Mouse (Mus musculus) forebrain, embryonic 13.5 days (tissue): ENCODE results near the gene Prkcz. TPM values are rescaled to one million over a fixed set of nuclear protein-coding genes. Genes with fewer than 3 reads are reported as not detected.
A peak's percentile ranks its signal among the peaks of the same experiment; 100 is the strongest.

Source experiments
- ATAC-seq: fragments of 200-750 bp; cut with Nextera tagmentation; 2 replicates; pipeline ENCODE4 v1.8.0; 2017
- H3K27ac ChIP-seq: fragments of 300-500 bp; sonication (generic); 2 replicates; pipeline ENCODE4 v1.5.1; 2015; ENCODE audit warnings: inconsistent platforms, mild to moderate bottlenecking, moderate library complexity
- H3K27me3 ChIP-seq: fragments of 300-500 bp; sonication (generic); 2 replicates; pipeline ENCODE4 v1.6.1; 2015; ENCODE audit warnings: mild to moderate bottlenecking, inconsistent platforms
- H3K36me3 ChIP-seq: fragments of 300-500 bp; sonication (generic); 2 replicates; pipeline ENCODE4 v1.6.1; 2015; ENCODE audit warnings: mild to moderate bottlenecking, inconsistent platforms; ENCODE audit not compliant: poor library complexity, severe bottlenecking
- H3K4me1 ChIP-seq: fragments of 300-500 bp; sonication (generic); 2 replicates; pipeline ENCODE4 v1.6.1; 2015; ENCODE audit warnings: inconsistent platforms
- H3K4me2 ChIP-seq: fragments of 300-500 bp; sonication (generic); 2 replicates; pipeline ENCODE4 v1.6.1; 2015; ENCODE audit warnings: inconsistent platforms, mild to moderate bottlenecking, moderate library complexity
- H3K4me3 ChIP-seq: fragments of 300-500 bp; sonication (generic); 2 replicates; pipeline ENCODE4 v1.5.1; 2015; ENCODE audit warnings: mild to moderate bottlenecking, inconsistent platforms
- H3K9ac ChIP-seq: fragments of 300-500 bp; sonication (generic); 2 replicates; pipeline ENCODE4 v1.6.1; 2015; ENCODE audit warnings: mild to moderate bottlenecking, inconsistent platforms
- H3K9me3 ChIP-seq: fragments of 300-500 bp; sonication (generic); replicated peaks from 2 replicates; pipeline ENCODE4 v1.6.1; 2016; ENCODE audit warnings: inconsistent platforms
- WGBS: fragments of 180-500 bp; shearing (Covaris S2); methylation state at CpG from one replicate; pipeline ENCODE4 v1.1.7; 2015; 5-methylcytosine and 5-hydroxymethylcytosine counted together
- polyA plus RNA-seq: library from polyadenylated mRNA; unstranded; fragments of >200 nt; fragmentation: Nextera tagmentation; extraction: Ambion mirVana; gene quantifications from 2 replicates; pipeline ENCODE4 v1.2.1, GENCODE M21; 2015

Prkcz gene
- polyA plus RNA-seq, 1 experiment from 2014 or later, result 33.2 TPM

GRCm38 (mm10) chr4:155233878-155234277 lies 127.3 kb downstream of the Prkcz start:
- H3K4me1 ChIP-seq, result peaks cover 42% of the 10 kb centered on the region
- H3K27me3 ChIP-seq, result no peaks in the 10 kb centered on the region
- H3K36me3 ChIP-seq, result no peaks in the 10 kb centered on the region
- no peaks in the 10 kb centered on the region for H3K9me3 ChIP-seq
- H3K4me2 ChIP-seq, result no peak overlapping the region
- no peak overlapping the region for H3K4me3 ChIP-seq
- H3K27ac ChIP-seq, result peak overlapping the region; percentile 97
- peak; percentile 55 for ATAC-seq
- 15% methylated on average over 10 of the region's 10 CpGs for WGBS
- H3K9ac ChIP-seq, result peak overlapping the region; percentile 50

GRCm38 (mm10) chr4:155228461-155228860 lies 132.7 kb downstream of the Prkcz start:
- no peak overlapping the region for H3K9ac ChIP-seq
- no peaks in the 10 kb centered on the region for H3K9me3 ChIP-seq
- no peak overlapping the region for H3K4me3 ChIP-seq
- 83% methylated on average over 5 of the region's 5 CpGs for WGBS
- no peak for ATAC-seq
- peaks cover 7% of the 10 kb centered on the region for H3K27me3 ChIP-seq
- H3K36me3 ChIP-seq, result no peaks in the 10 kb centered on the region
- peaks cover 8% of the 10 kb centered on the region for H3K4me1 ChIP-seq
- no peak overlapping the region for H3K27ac ChIP-seq
- no peak overlapping the region for H3K4me2 ChIP-seq

- no peak overlapping the region for H3K4me2 ChIP-seq
- WGBS, result 93% methylated on average over 4 of the region's 4 CpGs
- H3K36me3 ChIP-seq, result no peaks in the 10 kb centered on the region
- H3K9me3 ChIP-seq, result no peaks in the 10 kb centered on the region
- no peak overlapping the region for H3K4me3 ChIP-seq
- H3K27ac ChIP-seq, result no peak overlapping the region
- peaks cover 7% of the 10 kb centered on the region for H3K27me3 ChIP-seq
- peaks cover 5% of the 10 kb centered on the region for H3K4me1 ChIP-seq
- H3K9ac ChIP-seq, result no peak overlapping the region
- no peak for ATAC-seq
Observed at GRCm38 (mm10) chr4:155227986-155228385, 133.2 kb downstream of the Prkcz start.

GRCm38 (mm10) chr4:155225918-155226317 lies 135.2 kb downstream of the Prkcz start:
- peaks cover 7% of the 10 kb centered on the region for H3K27me3 ChIP-seq
- H3K4me1 ChIP-seq, result peaks cover 15% of the 10 kb centered on the region
- no peak overlapping the region for H3K4me3 ChIP-seq
- H3K27ac ChIP-seq, result no peak overlapping the region
- no peak for ATAC-seq
- 77% methylated on average over 5 of the region's 5 CpGs for WGBS
- peak overlapping the region; percentile 26; the same call in 1 of the 2 replicates for H3K9ac ChIP-seq
- H3K4me2 ChIP-seq, result no peak overlapping the region
- H3K36me3 ChIP-seq, result no peaks in the 10 kb centered on the region
- no peaks in the 10 kb centered on the region for H3K9me3 ChIP-seq

GRCm38 (mm10) chr4:155223594-155224528 lies 137.3 kb downstream of the Prkcz start:
- 33% methylated on average over 20 of the region's 20 CpGs for WGBS
- Histone ChIP-seq H3K4me1 (peaks cover 34% of the 10 kb centered on the region), H3K9ac (peak overlapping the region; percentile 84), H3K9me3 (no peaks in the 10 kb centered on the region), H3K4me3 (peak overlapping the region; percentile 85), H3K27me3 (peaks cover 7% of the 10 kb centered on the region), H3K27ac (peak overlapping the region; percentile 93), H3K4me2 (peak overlapping the region; percentile 100), H3K36me3 (no peaks in the 10 kb centered on the region)
- ATAC-seq, result no peak

- under 1% methylated on average over 70 of the region's 116 CpGs for WGBS
- H3K4me1 ChIP-seq, result peaks cover 43% of the 10 kb centered on the region
- H3K4me3 ChIP-seq, result peak overlapping the region; percentile 85
- no peaks in the 10 kb centered on the region for H3K9me3 ChIP-seq
- peak overlapping the region; percentile 93 for H3K27ac ChIP-seq
- H3K36me3 ChIP-seq, result no peaks in the 10 kb centered on the region
- H3K27me3 ChIP-seq, result peaks cover 7% of the 10 kb centered on the region
- peak; percentile 99 for ATAC-seq
- H3K4me2 ChIP-seq, result peak overlapping the region; percentile 100
- peak overlapping the region; percentile 96 for H3K9ac ChIP-seq
Observed at GRCm38 (mm10) chr4:155222841-155223593, 138.1 kb downstream of the Prkcz start.

- H3K9me3 ChIP-seq, result no peaks in the 10 kb centered on the region
- H3K4me1 ChIP-seq, result peaks cover 48% of the 10 kb centered on the region
- H3K4me2 ChIP-seq, result peak within 1 kb of the TSS; percentile 100
- no peak for ATAC-seq
- 1% methylated on average over 15 of the region's 63 CpGs for WGBS
- H3K27me3 ChIP-seq, result peaks cover 7% of the 10 kb centered on the region
- H3K36me3 ChIP-seq, result no peaks in the 10 kb centered on the region
- peak within 1 kb of the TSS; percentile 85 for H3K4me3 ChIP-seq
- H3K27ac ChIP-seq, result peak within 1 kb of the TSS; percentile 93
- H3K9ac ChIP-seq, result peak within 1 kb of the TSS; percentile 96
Observed at GRCm38 (mm10) chr4:155222552-155222840, 138.7 kb downstream of the Prkcz start, which contains the start of gene Ski. TSS of gene Ski (minus strand) at chr4:155222592.

GRCm38 (mm10) chr4:155221599-155222551 lies 139.3 kb downstream of the Prkcz start:
- no peak for ATAC-seq
- under 1% methylated on average over 72 of the region's 93 CpGs for WGBS
- H3K4me3 ChIP-seq, result peak overlapping the region; percentile 85
- H3K4me2 ChIP-seq, result peak overlapping the region; percentile 100
- H3K4me1 ChIP-seq, result peaks cover 54% of the 10 kb centered on the region
- peak overlapping the region; percentile 86 for H3K27ac ChIP-seq
- peak overlapping the region; percentile 96 for H3K9ac ChIP-seq
- H3K36me3 ChIP-seq, result no peaks in the 10 kb centered on the region
- H3K27me3 ChIP-seq, result peaks cover 5% of the 10 kb centered on the region
- H3K9me3 ChIP-seq, result no peaks in the 10 kb centered on the region

- ATAC-seq, result no peak
- peak overlapping the region; percentile 100 for H3K4me2 ChIP-seq
- no peaks in the 10 kb centered on the region for H3K9me3 ChIP-seq
- H3K4me3 ChIP-seq, result peak overlapping the region; percentile 85
- H3K4me1 ChIP-seq, result peaks cover 61% of the 10 kb centered on the region
- peaks cover 4% of the 10 kb centered on the region; the same call in 1 of the 2 replicates for H3K27me3 ChIP-seq
- peak overlapping the region; percentile 86 for H3K27ac ChIP-seq
- peak overlapping the region; percentile 96 for H3K9ac ChIP-seq
- H3K36me3 ChIP-seq, result no peaks in the 10 kb centered on the region
- under 1% methylated on average over 7 of the region's 7 CpGs for WGBS
Observed at GRCm38 (mm10) chr4:155221106-155221505, 140.1 kb downstream of the Prkcz start.

GRCm38 (mm10) chr4:155220213-155221100 lies 140.7 kb downstream of the Prkcz start:
- Histone ChIP-seq H3K9ac (peak overlapping the region; percentile 96), H3K9me3 (no peaks in the 10 kb centered on the region), H3K4me2 (peak overlapping the region; percentile 100), H3K27me3 (no peaks in the 10 kb centered on the region), H3K4me3 (peak overlapping the region; percentile 85), H3K36me3 (no peaks in the 10 kb centered on the region), H3K4me1 (peaks cover 68% of the 10 kb centered on the region), H3K27ac (peak overlapping the region; percentile 86)
- 7% methylated on average over 14 of the region's 14 CpGs for WGBS
- no peak for ATAC-seq
